Mouse (Mus musculus) small intestine, adult 2 months (tissue): Measurements from ENCODE around the gene Resp18.

Source experiments
- CTCF ChIP-seq: fragments of 200-500 bp; IDR thresholded peaks from 2 replicates; pipeline ENCODE4 v1.5.1; 2012; ENCODE audit warnings: low read depth, mild to moderate bottlenecking, control low read depth, inconsistent platforms, low read length, moderate library complexity, mixed read lengths; ENCODE audit not compliant: insufficient replicate concordance, insufficient read length; ENCODE audit errors: extremely low read depth
- POLR2A ChIP-seq: fragments of 200-500 bp; IDR thresholded peaks from 2 replicates; pipeline ENCODE4 v1.6.1; 2012; ENCODE audit warnings: low read depth, mild to moderate bottlenecking, control low read depth, inconsistent platforms, low read length, moderate library complexity

DNA sequence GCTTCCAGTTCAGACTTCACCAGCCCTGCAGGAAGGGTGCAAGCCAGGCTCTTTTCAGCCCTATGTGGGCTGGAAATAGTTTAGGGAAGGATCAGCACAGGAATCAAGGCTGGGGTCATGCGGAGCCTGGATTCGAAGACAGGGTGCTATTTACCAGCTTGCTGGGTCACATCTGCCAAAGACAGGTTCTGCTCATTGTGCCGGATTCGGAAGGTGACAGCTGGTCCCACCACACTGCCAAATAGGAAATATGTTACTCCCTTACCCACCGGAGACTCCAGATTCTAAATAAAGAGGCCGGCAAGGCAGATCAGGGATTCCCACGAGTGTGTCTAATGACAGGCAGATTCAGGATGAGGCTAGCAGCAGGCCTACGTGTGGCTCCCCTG lies 23.6 kb downstream of the Resp18 start:
- TF ChIP-seq CTCF, result no peak
- TF ChIP-seq POLR2A, result no peak
